1 mouse cellular context compared by ENCODE assay signal in the genomic region with DNA sequence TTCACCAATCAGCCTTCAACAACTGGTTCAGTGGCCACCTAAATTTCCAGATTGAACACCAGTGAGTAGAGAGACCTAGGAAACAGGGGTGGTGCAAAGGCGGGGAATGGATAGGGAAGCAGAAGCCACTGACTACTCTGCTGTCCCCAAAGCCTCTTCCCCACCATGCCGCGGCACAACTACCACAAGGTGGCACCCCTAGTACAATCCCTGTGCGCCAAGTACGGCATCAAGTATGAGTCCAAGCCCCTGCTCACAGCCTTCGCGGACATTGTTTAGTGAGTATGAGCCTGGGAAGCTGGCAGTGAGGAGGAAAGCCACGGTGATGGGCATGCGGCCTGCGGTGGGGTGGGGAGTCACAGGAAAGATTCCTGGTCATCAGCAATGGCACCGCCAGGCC.
TF ChIP-seq lines count a peak whose summit lies in the region.

No protein-coding gene starts in this region.

TF ChIP-seq in ES-E14, 5 proteins besides CTCF, POLR2A, EP300 and RAD21:
- TF ChIP-seq ZC3H11A (IDR thresholded peaks at IDR 0.05; ENCODE audit: borderline replicate concordance, low read depth, low read length) (no peak), CHD2 (IDR thresholded peaks at IDR 0.05; ENCODE audit: low read depth, low read length) (no peak), MAFK (IDR thresholded peaks at IDR 0.05; ENCODE audit: insufficient read depth, low read depth, low read length) (no peak), HCFC1 (IDR thresholded peaks at IDR 0.05; ENCODE audit: borderline replicate concordance, insufficient read depth, low read length) (no peak), ZNF384 (IDR thresholded peaks at IDR 0.05; ENCODE audit: low read depth, low read length) (no peak)
